Mouse (Mus musculus) splenic B cell, adult 2 months (primary cell): Measurements from ENCODE around the gene Large1.

Experiments used
- DNase-seq: peaks from one replicate; pipeline ENCODE4 v3.0.0-alpha.2; 2011; ENCODE audit warnings: low read depth, low spot score
- H3K27me3 ChIP-seq: 2 replicates; pipeline ENCODE4 v1.6.1; 2012; ENCODE audit warnings: mild to moderate bottlenecking, low read length, moderate library complexity, mixed read lengths; ENCODE audit not compliant: control insufficient read depth, poor library complexity, insufficient read depth, severe bottlenecking
- H3K36me3 ChIP-seq: 2 replicates; pipeline ENCODE4 v1.6.1; 2012; ENCODE audit warnings: mild to moderate bottlenecking, low read length, moderate library complexity, mixed read lengths; ENCODE audit not compliant: control insufficient read depth, poor library complexity, insufficient read depth, severe bottlenecking

Gene Large1

DNA sequence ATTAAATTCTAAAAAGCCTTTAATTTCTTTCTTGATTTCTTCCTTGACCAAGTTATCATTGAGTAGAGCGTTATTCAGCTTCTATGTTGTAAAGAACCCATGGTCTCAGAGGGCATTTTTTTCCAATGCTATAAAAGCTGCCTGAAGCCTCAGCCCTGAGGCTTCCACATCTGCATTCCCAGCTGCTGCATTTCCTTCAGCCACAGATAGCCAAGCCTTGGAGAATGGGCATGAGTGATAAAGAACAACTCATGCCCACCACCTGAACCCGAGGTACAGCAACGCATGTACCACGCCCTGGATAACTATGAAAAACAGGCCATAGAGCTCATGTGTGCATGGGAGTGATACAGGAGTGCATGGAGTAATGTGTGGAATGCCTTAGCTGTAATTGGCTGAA is 572.7 kb downstream of the Large1 start:
- no peak for DNase-seq
- H3K36me3 ChIP-seq, result no peaks in the 10 kb centered on the region
- H3K27me3 ChIP-seq, result no peaks in the 10 kb centered on the region

- Histone ChIP-seq H3K36me3 (no peaks in the 10 kb centered on the region), H3K27me3 (no peaks in the 10 kb centered on the region)
- no peak for DNase-seq
These were observed 575.5 kb downstream of the Large1 start for GRCm38 (mm10) chr8:72777797-72778196.

- H3K27me3 ChIP-seq, result no peaks in the 10 kb centered on the region
- no peak for DNase-seq
- no peaks in the 10 kb centered on the region for H3K36me3 ChIP-seq
These were observed 586.6 kb downstream of the Large1 start for GRCm38 (mm10) chr8:72766777-72767176.

GRCm38 (mm10) chr8:72765696-72766095 is 587.6 kb downstream of the Large1 start:
- Histone ChIP-seq H3K36me3 (no peaks in the 10 kb centered on the region), H3K27me3 (no peaks in the 10 kb centered on the region)
- DNase-seq, result no peak
